ENCODE assay signal across 9 mouse cellular contexts in the genomic region with DNA sequence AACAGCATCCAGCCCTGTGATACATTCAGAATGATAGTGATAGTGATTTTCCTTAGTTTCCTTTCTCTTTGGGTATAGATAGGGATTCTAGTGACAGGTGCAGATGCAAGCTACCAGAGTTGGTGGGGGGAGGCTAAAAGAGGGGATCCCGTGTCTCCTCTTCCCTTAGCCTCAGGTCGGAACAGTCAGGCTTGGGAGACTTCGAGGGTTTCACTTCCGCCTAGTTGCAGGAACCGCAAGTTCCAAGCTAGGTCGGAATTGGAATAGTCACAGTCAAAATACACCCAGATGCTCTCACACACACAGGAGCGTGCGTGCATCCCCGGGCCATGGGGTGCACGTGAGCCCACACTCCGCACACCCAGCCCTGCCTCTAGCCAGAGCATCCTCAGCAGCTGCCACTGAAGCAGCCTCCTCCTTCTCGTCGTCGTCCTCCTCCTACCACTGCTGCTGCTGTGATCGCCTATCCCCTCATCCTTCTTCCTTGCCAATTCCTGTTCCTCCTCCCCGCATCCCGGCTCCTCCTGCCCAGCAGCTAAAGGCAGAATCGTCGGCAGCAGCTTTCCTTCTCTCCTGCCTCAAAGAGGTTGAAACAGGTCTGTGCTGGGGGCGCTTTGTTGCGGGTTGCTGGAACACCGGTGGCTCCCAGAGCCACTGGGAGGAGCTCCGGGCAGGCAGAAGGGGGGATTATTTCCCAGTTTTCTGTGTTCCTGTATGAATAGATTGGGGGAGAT. TPM values are rescaled to one million over a fixed set of nuclear protein-coding genes. Genes with fewer than 3 reads are reported as not detected.
DNase-seq lines count a peak whose midpoint lies in the region; TF ChIP-seq lines count a peak whose summit lies in the region.
"Had no signal": no experiment of that assay in that cellular context is flagged by ENCODE, and none has a peak within 500 bp of the region (broad histone marks: within the 10 kb centered on the region; RNA-seq: fewer than 3 reads in every experiment).

A gene (plus strand): TSS at position 424 of the 734 bp plus-strand sequence.

- H3K27ac ChIP-seq in cortical plate, adult 2 months (ENCODE audit: insufficient read depth, low read length): peak within 1 kb of the TSS; percentile 80

- DNase-seq in 3T3-L1 (ENCODE audit: low read depth, low spot score): peak; percentile 66
- peak; percentile 7 for DNase-seq in ES-CJ7 (ENCODE audit: low read depth, low spot score)
- peak; percentile 6 for DNase-seq in heart, postnatal 4 days
- peak; percentile 34 for DNase-seq in left cerebral cortex, postnatal 4 days
- DNase-seq in right cerebral cortex, adult 18-20 months: peak; percentile 44
- DNase-seq in spleen, postnatal 14 days (ENCODE audit: low spot score in 2 of 2): no peak
- DNase-seq in ovary, postnatal 14 days (ENCODE audit: low spot score): no peak

- no peak for TF ChIP-seq CTCF in cortical plate, adult 2 months (IDR thresholded peaks at IDR 0.05; ENCODE audit: extremely low read depth, insufficient read depth, low read length)

- H3K4me3 ChIP-seq in cortical plate, adult 2 months (ENCODE audit: insufficient read depth, low read length): peak within 1 kb of the TSS; percentile 62
- H3K4me3 ChIP-seq: erythroblast, embryonic 14.5 days had no signal

- no peaks in the 10 kb centered on the region for H3K4me1 ChIP-seq in cortical plate, adult 2 months (ENCODE audit: control insufficient read depth, insufficient read depth, low read length)

- intact Hi-C loops in left cerebral cortex, postnatal 4 days (cut with DNase I): no loop called here

- peak; percentile 76 for TF ChIP-seq POLR2A in cortical plate, adult 2 months (IDR thresholded peaks at IDR 0.05; ENCODE audit: extremely low read depth, insufficient read depth, low read length)

RNA-seq across cellular contexts. Expression of the gene that starts here (rescaled TPM):
- polyA plus RNA-seq in cortical plate, adult 2 months (2012; rRNA removed): 17.3 and 26.9 TPM in 2 replicates
- 1 to 10 TPM; 6.2 to 6.3 TPM for total RNA-seq in heart, postnatal 4 days (2021)
- total RNA-seq in left cerebral cortex, postnatal 4 days (2021): 100 to 1,000 TPM; 192 to 208 TPM
- polyA plus RNA-seq: erythroblast, embryonic 14.5 days had no signal

Comparison
In these comparisons a context has a peak if more than half of its experiments do, and no peak if none do; other contexts are left out.
1. RNA of the gene that starts here (total RNA-seq): 192 to 208 TPM in left cerebral cortex, postnatal 4 days; 6.2 to 6.3 TPM in heart, postnatal 4 days; every median in the first group is over 10 times any median in the second.
2. DNase-seq: peak in 3T3-L1 (single experiment), ES-CJ7 (single experiment), heart, postnatal 4 days (single experiment), left cerebral cortex, postnatal 4 days (single experiment) and right cerebral cortex, adult 18-20 months (single experiment); none in spleen, postnatal 14 days (0 of 2) and ovary, postnatal 14 days (single experiment).